22 mouse cellular contexts compared by ENCODE assay signal in the genomic region with DNA sequence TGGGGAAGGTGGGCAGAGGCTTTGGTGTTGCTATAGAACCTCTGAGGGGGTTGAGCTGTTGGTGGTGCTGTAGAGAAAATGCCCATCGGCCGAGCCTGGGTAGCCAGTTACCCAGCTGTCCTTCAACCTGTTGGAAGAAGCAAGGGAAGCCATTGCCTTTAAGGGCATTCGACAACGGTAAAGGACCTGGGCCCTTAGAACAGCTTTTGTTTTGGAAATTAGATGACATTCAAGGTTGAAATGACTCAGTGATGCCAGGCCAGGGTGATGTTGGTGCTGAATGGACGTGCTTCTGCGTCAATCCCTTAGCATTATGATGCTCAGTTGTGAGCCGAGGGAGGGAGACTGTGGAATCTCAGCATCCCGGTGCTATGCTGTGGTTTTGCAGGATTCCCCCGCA.
DNase-seq lines count a peak whose midpoint lies in the region; ATAC-seq lines count a peak whose summit lies in the region.
"Had no signal": no experiment of that assay in that cellular context is flagged by ENCODE, and none has a peak within 500 bp of the region (broad histone marks: within the 10 kb centered on the region; RNA-seq: fewer than 3 reads in every experiment).

No protein-coding gene starts in this region.

- H3K36me3 ChIP-seq in forebrain, embryonic 11.5 days (ENCODE audit: control insufficient read depth, insufficient read depth, low read length): no peaks in the 10 kb centered on the region
- H3K36me3 ChIP-seq in forebrain, embryonic 12.5 days (replicated peaks): no peaks in the 10 kb centered on the region
- H3K36me3 ChIP-seq in forebrain, embryonic 16.5 days (ENCODE audit: control insufficient read depth, insufficient read depth): peaks cover 4% of the 10 kb centered on the region; the same call in 1 of the 2 replicates
- H3K36me3 ChIP-seq: heart, embryonic 15.5 days had no signal

- no peaks in the 10 kb centered on the region for H3K4me1 ChIP-seq in forebrain, embryonic 11.5 days (replicated peaks; ENCODE audit: control insufficient read depth, insufficient read depth, low read length)
- H3K4me1 ChIP-seq in forebrain, embryonic 12.5 days: no peaks in the 10 kb centered on the region; the same call in 1 of the 2 replicates
- 0 out of 2 replicates have a peak, but pooled peaks cover 4% of the 10 kb centered on the region for H3K4me1 ChIP-seq in forebrain, embryonic 16.5 days (replicated peaks; ENCODE audit: control insufficient read depth, insufficient read depth, low read length)

- 93% methylated on average over 9 of the region's 9 CpGs for WGBS in forebrain, embryonic 11.5 days
- 92% methylated on average over 9 of the region's 9 CpGs for WGBS in forebrain, embryonic 12.5 days
- 90% methylated on average over 9 of the region's 9 CpGs for WGBS in forebrain, embryonic 16.5 days

- no peaks in the 10 kb centered on the region for H3K27me3 ChIP-seq in forebrain, embryonic 11.5 days (ENCODE audit: control insufficient read depth, insufficient read depth, low read length)
- no peaks in the 10 kb centered on the region for H3K27me3 ChIP-seq in forebrain, embryonic 12.5 days
- H3K27me3 ChIP-seq in forebrain, embryonic 16.5 days (replicated peaks; ENCODE audit: control insufficient read depth, insufficient read depth, low read length): no peaks in the 10 kb centered on the region
- H3K27me3 ChIP-seq: embryonic facial prominence, embryonic 13.5 days; heart, embryonic 15.5 days; hindbrain, embryonic 13.5 days; Patski had no signal

- ATAC-seq in forebrain, embryonic 11.5 days (replicated peaks; ENCODE audit: low FRiP score): no peak
- no peak for ATAC-seq in forebrain, embryonic 12.5 days (ENCODE audit: low FRiP score)
- peak; percentile 27 for ATAC-seq in inflammation-experienced regulatory T-cells, adult 6 months
- ATAC-seq in forebrain, embryonic 16.5 days: no peak
- ATAC-seq: forebrain, embryonic 14.5 days; intestine, postnatal 0 days; Patski had no signal

- H3K4me3 ChIP-seq in forebrain, embryonic 11.5 days (ENCODE audit: low read depth, low read length): no peak overlapping the region
- H3K4me3 ChIP-seq in forebrain, embryonic 12.5 days (replicated peaks): no peak overlapping the region
- H3K4me3 ChIP-seq in forebrain, embryonic 16.5 days (replicated peaks; ENCODE audit: low read length): no peak overlapping the region
- H3K4me3 ChIP-seq: embryonic facial prominence, embryonic 13.5 days; heart, embryonic 15.5 days; hindbrain, embryonic 13.5 days had no signal

- H3K9ac ChIP-seq in forebrain, embryonic 11.5 days (ENCODE audit: low read length): no peak overlapping the region
- no peak overlapping the region for H3K9ac ChIP-seq in forebrain, embryonic 12.5 days
- no peak overlapping the region for H3K9ac ChIP-seq in forebrain, embryonic 16.5 days (replicated peaks; ENCODE audit: low read depth, low read length)
- H3K9ac ChIP-seq: embryonic facial prominence, embryonic 13.5 days; heart, embryonic 15.5 days; hindbrain, embryonic 13.5 days had no signal

- H3K27ac ChIP-seq in forebrain, embryonic 11.5 days (ENCODE audit: low read depth, low read length): no peak overlapping the region
- H3K27ac ChIP-seq in forebrain, embryonic 12.5 days: no peak overlapping the region
- no peak overlapping the region for H3K27ac ChIP-seq in forebrain, embryonic 16.5 days (ENCODE audit: low read length)
- H3K27ac ChIP-seq: embryonic facial prominence, embryonic 13.5 days; heart, embryonic 15.5 days; hindbrain, embryonic 13.5 days had no signal

- peak; percentile 37 for DNase-seq in forebrain, embryonic 11.5 days (ENCODE audit: low spot score)
- peak; percentile 64 for DNase-seq in CD4-positive helper T cell, adult 2 months (ENCODE audit: low read depth, low spot score)
- DNase-seq in ZHBTc4 (ENCODE audit: low read depth, low spot score): peak; percentile 18
- no peak for DNase-seq in thymus, postnatal 25 days
- DNase-seq: adrenal gland, adult 2 months; adrenal gland, postnatal 36 days; cerebellum, adult 11-12 months; cerebellum, adult 9-10 months; cerebellum, postnatal 25 days; gastrocnemius, postnatal 36 days; heart, adult 18-20 months; heart, postnatal 14 days had no signal

- no peak overlapping the region for H3K4me2 ChIP-seq in forebrain, embryonic 11.5 days (ENCODE audit: low read depth, low read length, severe bottlenecking)
- no peak overlapping the region for H3K4me2 ChIP-seq in forebrain, embryonic 12.5 days
- no peak overlapping the region for H3K4me2 ChIP-seq in forebrain, embryonic 16.5 days (ENCODE audit: low read length)
- H3K4me2 ChIP-seq: embryonic facial prominence, embryonic 13.5 days; heart, embryonic 11.5 days; heart, embryonic 15.5 days; hindbrain, embryonic 13.5 days had no signal

- H3K9me3 ChIP-seq in forebrain, embryonic 11.5 days (ENCODE audit: control insufficient read depth, low read length): no peaks in the 10 kb centered on the region
- no peaks in the 10 kb centered on the region for H3K9me3 ChIP-seq in forebrain, embryonic 12.5 days
- H3K9me3 ChIP-seq in forebrain, embryonic 16.5 days (ENCODE audit: control insufficient read depth, low read length): no peaks in the 10 kb centered on the region
- H3K9me3 ChIP-seq: heart, embryonic 15.5 days; hindbrain, embryonic 13.5 days had no signal
